Mouse (Mus musculus): ENCODE measurements around the gene Ano7.

DNA sequence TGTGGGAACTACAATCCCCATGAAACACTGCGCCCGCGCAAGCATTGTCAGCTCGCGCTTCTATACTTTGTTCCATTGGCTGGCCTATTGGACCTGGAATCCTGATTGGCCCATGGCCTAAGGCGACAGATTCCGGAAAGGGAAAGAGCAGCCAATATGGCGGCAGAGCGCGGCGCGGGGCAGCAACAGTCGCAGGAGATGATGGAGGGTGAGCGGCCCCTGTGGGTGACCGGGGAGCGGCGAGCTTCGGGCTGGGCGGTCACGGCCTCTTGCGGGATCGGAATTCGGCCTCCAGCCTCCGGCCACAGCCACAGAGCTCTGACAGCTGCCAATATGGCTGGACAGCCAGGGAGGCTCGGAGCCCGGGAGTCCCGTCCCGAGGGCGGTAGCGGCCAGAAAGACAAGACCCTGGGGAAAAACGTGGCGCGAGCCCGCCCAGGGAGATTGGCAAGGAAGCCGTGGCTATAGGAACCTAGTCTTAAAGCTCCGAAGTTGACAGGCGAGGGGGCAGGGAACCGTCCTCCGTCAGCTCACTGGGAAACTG is 30.2 kb upstream of the Ano7 start:
- peak; percentile 92; the same call in 1 of the 2 replicates for TF ChIP-seq POLR2A (IDR thresholded peaks at IDR 0.05; ENCODE audit: borderline replicate concordance, control insufficient read depth, low read depth, low read length)
- peak; percentile 31; the same call in 1 of the 2 replicates for TF ChIP-seq CTCF (IDR thresholded peaks at IDR 0.05; ENCODE audit: control insufficient read depth, insufficient read depth, low read length)
